Mouse (Mus musculus) hindbrain, postnatal 0 days (tissue): ENCODE results near the gene Slc16a9. TPM values are rescaled to one million over a fixed set of nuclear protein-coding genes. Genes with fewer than 3 reads are reported as not detected.

Experiments used
- ATAC-seq: fragments of 200-750 bp; cut with Nextera tagmentation; 2 replicates; pipeline ENCODE4 v1.8.0; 2017; ENCODE audit warnings: mild to moderate bottlenecking, moderate TSS enrichment, moderate library complexity
- DNase-seq: peaks from one replicate; pipeline ENCODE4 v3.0.0-alpha.2; 2015; ENCODE audit warnings: low spot score
- H3K27ac ChIP-seq: fragments of 300-500 bp; sonication (generic); 2 replicates; pipeline ENCODE4 v1.5.1; 2014; ENCODE audit warnings: mild to moderate bottlenecking
- H3K27me3 ChIP-seq: fragments of 300-500 bp; sonication (generic); 2 replicates; pipeline ENCODE4 v1.6.1; 2014; ENCODE audit warnings: low read length, mixed read lengths; ENCODE audit not compliant: insufficient read depth
- H3K36me3 ChIP-seq: fragments of 300-500 bp; sonication (generic); 2 replicates; pipeline ENCODE4 v1.6.1; 2014; ENCODE audit warnings: low read length, mixed read lengths; ENCODE audit not compliant: insufficient read depth
- H3K4me1 ChIP-seq: fragments of 300-500 bp; sonication (generic); 2 replicates; pipeline ENCODE4 v1.6.1; 2014; ENCODE audit warnings: antibody characterized with exemption, low read length, mixed read lengths; ENCODE audit not compliant: insufficient read depth
- H3K4me2 ChIP-seq: fragments of 300-500 bp; sonication (generic); 2 replicates; pipeline ENCODE4 v1.6.1; 2014; ENCODE audit warnings: low read depth, mild to moderate bottlenecking, low read length, moderate library complexity, mixed read lengths
- H3K4me3 ChIP-seq: fragments of 300-500 bp; sonication (generic); 2 replicates; pipeline ENCODE4 v1.5.1; 2014; ENCODE audit warnings: low read length
- H3K9ac ChIP-seq: fragments of 300-500 bp; sonication (generic); replicated peaks from 2 replicates; pipeline ENCODE4 v1.6.1; 2014; ENCODE audit warnings: mild to moderate bottlenecking, low read length, moderate library complexity, mixed read lengths
- H3K9me3 ChIP-seq: fragments of 300-500 bp; sonication (generic); 2 replicates; pipeline ENCODE4 v1.6.1; 2016; ENCODE audit warnings: low read length, mixed read lengths
- CTCF ChIP-seq: IDR thresholded peaks from 2 replicates; pipeline ENCODE4 v1.5.1; 2016; ENCODE audit warnings: antibody characterized with exemption, control low read depth, low read depth
- whole genome bisulfite sequencing: fragments of 180-500 bp; shearing (Covaris S2); extraction: QIAGEN DNeasy Blood & Tissue Kit; methylation state at CpG from one replicate; pipeline ENCODE4 v1.1.7; 2014; 5-methylcytosine and 5-hydroxymethylcytosine counted together
- polyA plus RNA-seq: library from polyadenylated mRNA; unstranded; fragments of >200 nt; fragmentation: Nextera tagmentation; extraction: Ambion mirVana; gene quantifications from 2 replicates; pipeline ENCODE4 v1.2.1, GENCODE M21; 2015
- total RNA-seq: library from RNA; depleted of rRNA; stranded (reverse); fragments of >200 nt; gene quantifications from 2 replicates; pipeline ENCODE4 v1.2.3, GENCODE M21; 2014

The Slc16a9 gene
- total and polyA plus RNA-seq, 2 experiments from 2014 or later: 4.7 to 11.6 TPM

DNA sequence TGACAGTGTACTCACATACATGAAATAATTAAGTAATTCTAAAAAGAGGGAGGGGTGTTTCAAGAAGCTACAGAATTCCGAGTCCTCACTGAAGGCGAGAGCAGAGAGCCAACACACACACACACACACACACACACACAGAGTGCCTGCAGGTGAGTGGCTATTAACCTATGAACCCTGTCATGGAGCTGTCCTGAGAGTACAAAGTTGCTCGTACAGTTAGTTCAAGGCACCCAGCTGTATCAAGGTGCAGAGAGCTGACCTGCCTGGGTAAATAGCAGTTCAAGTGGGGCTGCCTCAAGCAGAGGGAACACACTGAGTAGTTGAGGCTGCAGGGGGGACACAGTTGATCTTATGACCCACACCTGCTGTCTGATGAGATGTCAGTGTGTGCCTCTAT, 17.2 kb downstream of the Slc16a9 start:
- no peak overlapping the region for H3K4me2 ChIP-seq
- no peak overlapping the region for H3K4me3 ChIP-seq
- ATAC-seq (no peak), DNase-seq (no peak)
- TF ChIP-seq CTCF: no peak
- WGBS: 91% methylated on average over 3 of the region's 3 CpGs
- H3K27me3 ChIP-seq: no peaks in the 10 kb centered on the region
- no peak overlapping the region for H3K27ac ChIP-seq
- no peaks in the 10 kb centered on the region for H3K36me3 ChIP-seq
- H3K4me1 ChIP-seq: no peaks in the 10 kb centered on the region
- no peaks in the 10 kb centered on the region for H3K9me3 ChIP-seq
- no peak overlapping the region for H3K9ac ChIP-seq

DNA sequence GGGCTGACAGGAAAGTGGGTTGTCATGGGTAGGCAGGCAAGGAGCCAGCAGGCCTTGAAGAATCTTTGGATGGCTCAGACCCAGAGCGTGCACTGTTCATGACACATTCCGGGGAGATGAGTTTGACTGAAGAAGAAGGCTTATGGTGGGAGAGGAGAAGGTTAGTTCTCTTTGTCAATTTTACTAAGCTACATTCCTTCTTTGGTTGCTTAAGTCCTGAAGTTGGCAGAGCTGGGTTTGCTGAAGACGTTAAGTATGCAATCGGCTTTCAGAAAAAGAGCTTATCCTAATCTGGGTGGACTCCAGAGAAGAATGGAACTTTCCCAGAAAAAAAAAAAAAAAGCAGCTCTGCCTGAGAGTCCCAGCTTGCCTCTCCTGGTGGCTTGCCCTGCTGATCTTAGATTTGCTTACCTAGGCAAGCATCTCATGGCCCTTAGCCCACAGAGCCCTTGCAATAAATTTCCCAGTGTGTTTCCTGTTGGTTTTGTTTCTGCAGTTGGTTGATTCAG, 18.8 kb downstream of the Slc16a9 start:
- Histone ChIP-seq H3K9me3 (no peaks in the 10 kb centered on the region), H3K4me3 (no peak overlapping the region), H3K27ac (no peak overlapping the region), H3K9ac (no peak overlapping the region), H3K4me2 (no peak overlapping the region), H3K27me3 (no peaks in the 10 kb centered on the region), H3K36me3 (no peaks in the 10 kb centered on the region), H3K4me1 (no peaks in the 10 kb centered on the region)
- TF ChIP-seq CTCF: no peak
- DNase-seq (no peak), ATAC-seq (no peak)
- 59% methylated on average over 4 of the region's 4 CpGs for WGBS

DNA sequence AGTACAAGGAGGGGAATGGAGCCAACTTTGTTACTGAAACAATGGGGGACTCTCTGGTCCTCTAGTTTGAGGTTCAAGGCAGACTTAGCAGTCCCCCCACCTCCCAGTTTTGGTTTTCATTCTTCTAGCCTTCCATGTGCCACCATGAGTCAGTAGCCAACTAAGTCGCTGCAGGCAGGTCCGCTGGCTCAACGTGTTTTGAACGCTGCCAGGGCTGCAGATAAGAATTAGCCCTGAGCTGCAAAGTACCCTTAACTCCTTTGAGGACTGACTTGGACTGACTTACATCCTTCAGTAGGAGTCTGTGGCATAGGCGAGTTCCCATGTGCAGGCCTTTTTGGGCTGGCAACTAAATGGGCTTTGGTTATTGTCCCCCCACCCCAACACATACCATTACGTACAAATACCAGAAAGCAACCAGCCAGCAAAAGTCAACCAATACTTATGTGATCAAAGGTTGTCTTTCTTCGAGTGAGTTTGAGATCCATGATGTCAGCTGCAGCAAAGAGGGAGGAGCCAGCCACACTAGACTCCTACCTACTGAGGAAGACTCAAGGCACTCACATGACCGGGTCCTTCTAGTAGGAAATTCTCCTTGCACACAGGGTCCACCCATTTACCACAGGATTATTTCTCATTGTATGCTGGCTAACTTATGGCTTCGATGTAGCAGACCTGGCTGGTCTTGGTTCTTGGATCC, 19.6 kb downstream of the Slc16a9 start:
- no peaks in the 10 kb centered on the region for H3K4me1 ChIP-seq
- no peak overlapping the region for H3K9ac ChIP-seq
- DNase-seq: no peak
- H3K27ac ChIP-seq: no peak overlapping the region
- H3K9me3 ChIP-seq: no peaks in the 10 kb centered on the region
- H3K4me2 ChIP-seq: no peak overlapping the region
- TF ChIP-seq CTCF: no peak
- WGBS: 77% methylated on average over 9 of the region's 9 CpGs
- no peak for ATAC-seq
- H3K4me3 ChIP-seq: no peak overlapping the region
- H3K36me3 ChIP-seq: no peaks in the 10 kb centered on the region
- no peaks in the 10 kb centered on the region for H3K27me3 ChIP-seq

DNA sequence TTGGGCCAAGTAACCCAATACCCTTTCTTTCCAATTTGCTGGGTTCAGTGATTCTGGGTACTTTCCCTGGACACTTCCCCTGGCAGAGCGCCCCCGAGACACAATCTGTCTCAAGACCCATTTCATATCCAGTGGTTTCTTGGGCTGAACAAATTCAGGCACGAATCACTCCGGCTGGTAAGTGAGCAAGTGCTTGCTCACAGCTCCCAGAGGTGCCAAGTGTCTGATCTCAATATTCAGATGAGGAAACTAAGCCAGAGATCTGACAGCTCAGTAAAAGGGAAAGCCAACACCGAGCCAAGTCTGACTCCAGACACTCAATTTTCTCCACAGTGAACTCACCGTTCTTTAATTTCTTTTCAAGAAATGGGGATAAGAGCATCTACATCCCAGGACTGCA, 21.6 kb downstream of the Slc16a9 start:
- DNase-seq (no peak), ATAC-seq (no peak)
- 73% methylated on average over 6 of the region's 6 CpGs for WGBS
- H3K27me3 ChIP-seq: no peaks in the 10 kb centered on the region
- no peaks in the 10 kb centered on the region for H3K4me1 ChIP-seq
- no peak for TF ChIP-seq CTCF
- H3K9me3 ChIP-seq: no peaks in the 10 kb centered on the region
- no peak overlapping the region for H3K4me3 ChIP-seq
- H3K36me3 ChIP-seq: no peaks in the 10 kb centered on the region
- no peak overlapping the region for H3K27ac ChIP-seq
- no peak overlapping the region for H3K9ac ChIP-seq
- no peak overlapping the region for H3K4me2 ChIP-seq

DNA sequence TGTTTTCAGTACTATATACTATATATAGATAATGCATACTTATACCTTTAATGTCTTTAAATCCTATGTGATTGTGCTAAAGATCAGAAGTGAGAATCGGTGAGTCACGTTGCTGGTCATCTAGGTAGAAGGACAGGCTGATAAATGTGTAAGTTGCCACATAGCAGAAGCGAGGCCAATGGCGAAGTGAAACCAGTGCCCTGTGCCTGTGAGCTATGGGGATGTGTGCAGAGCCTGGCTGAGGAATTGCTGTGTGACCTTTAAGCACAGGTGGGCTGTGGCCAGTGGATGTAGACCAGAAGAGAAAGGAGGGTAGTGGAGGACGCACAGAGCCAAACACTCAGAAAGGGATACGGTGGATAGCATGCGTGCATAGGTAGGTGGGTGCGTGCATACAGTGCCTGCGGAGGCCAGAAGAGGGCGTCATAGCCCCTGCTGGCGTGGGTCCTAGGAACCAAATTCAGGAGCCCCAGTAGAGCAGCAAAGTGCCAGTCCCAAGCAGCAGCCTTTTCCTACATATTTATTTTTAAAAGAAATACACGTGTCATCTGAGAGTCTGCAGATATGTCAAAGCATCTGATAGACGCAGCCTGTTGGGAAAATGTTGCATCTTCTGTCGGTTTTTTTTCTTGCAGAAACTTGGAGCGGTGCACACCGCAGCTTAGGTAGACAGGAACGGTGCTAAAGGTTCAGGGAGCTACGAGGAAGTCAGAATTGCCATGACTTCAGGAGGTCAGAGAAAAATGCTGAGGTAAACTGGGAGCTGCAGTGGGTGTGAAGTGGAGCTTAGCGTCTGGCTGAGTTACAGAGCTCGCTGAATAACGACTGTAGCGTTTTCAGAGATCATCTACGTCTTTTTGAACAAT, 23.9 kb downstream of the Slc16a9 start:
- H3K9ac ChIP-seq: no peak overlapping the region
- DNase-seq (no peak), ATAC-seq (no peak)
- H3K4me2 ChIP-seq: no peak overlapping the region
- no peaks in the 10 kb centered on the region for H3K36me3 ChIP-seq
- H3K27ac ChIP-seq: no peak overlapping the region
- H3K4me3 ChIP-seq: no peak overlapping the region
- no peaks in the 10 kb centered on the region for H3K9me3 ChIP-seq
- no peaks in the 10 kb centered on the region for H3K4me1 ChIP-seq
- peak; percentile 28; the same call in 1 of the 2 replicates for TF ChIP-seq CTCF
- H3K27me3 ChIP-seq: no peaks in the 10 kb centered on the region
- 70% methylated on average over 23 of the region's 23 CpGs for WGBS

DNA sequence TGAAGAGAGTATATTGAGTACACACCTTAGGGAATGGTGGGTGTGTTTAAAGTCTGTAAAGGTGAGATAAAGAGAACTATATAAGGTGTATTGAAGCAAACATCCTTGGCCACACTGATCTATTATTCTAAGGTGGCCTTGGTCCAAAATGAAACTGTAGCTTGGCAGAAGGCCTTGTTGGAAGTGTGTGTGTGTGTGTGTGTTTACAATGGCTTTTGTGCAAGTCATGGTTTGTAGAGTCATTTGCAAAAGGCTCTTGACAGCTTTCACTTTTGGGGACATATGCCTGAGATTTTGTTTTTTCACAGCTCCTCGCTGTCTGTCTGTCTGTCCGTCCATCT, 24.5 kb downstream of the Slc16a9 start:
- no peaks in the 10 kb centered on the region for H3K9me3 ChIP-seq
- H3K4me3 ChIP-seq: no peak overlapping the region
- no peak for TF ChIP-seq CTCF
- DNase-seq: no peak
- no peaks in the 10 kb centered on the region for H3K4me1 ChIP-seq
- WGBS: 70% methylated on average over 2 of the region's 2 CpGs
- H3K27ac ChIP-seq: no peak overlapping the region
- no peaks in the 10 kb centered on the region for H3K36me3 ChIP-seq
- no peak overlapping the region for H3K4me2 ChIP-seq
- ATAC-seq: no peak
- H3K9ac ChIP-seq: no peak overlapping the region
- no peaks in the 10 kb centered on the region for H3K27me3 ChIP-seq

DNA sequence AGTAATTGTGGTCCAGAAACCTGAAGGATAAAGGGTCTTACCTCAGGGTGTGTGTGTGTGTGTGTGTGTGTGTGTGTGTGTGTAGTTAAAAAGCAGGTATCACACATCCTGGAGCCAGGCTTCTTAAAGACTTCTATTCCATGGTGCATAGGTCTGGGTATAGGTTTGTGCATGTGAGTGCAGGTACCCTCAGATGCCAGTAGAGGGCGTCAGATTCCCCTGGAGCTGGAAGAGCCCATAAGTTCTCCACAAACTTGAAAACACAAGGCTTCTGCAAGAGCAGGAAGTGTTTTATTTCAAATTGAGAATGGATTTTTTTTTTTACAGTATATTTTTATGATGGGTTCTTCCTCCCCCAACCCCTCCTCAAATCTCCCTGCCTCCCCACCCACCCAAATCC, 31.8 kb downstream of the Slc16a9 start:
- Histone ChIP-seq H3K9me3 (no peaks in the 10 kb centered on the region), H3K27me3 (no peaks in the 10 kb centered on the region), H3K36me3 (no peaks in the 10 kb centered on the region), H3K4me3 (no peak overlapping the region), H3K27ac (no peak overlapping the region), H3K9ac (no peak overlapping the region), H3K4me1 (no peaks in the 10 kb centered on the region), H3K4me2 (no peak overlapping the region)
- whole genome bisulfite sequencing: 67% methylated on average over 1 of the region's 1 CpGs
- ATAC-seq (no peak), DNase-seq (no peak)
- no peak; the same call in 1 of the 2 replicates for TF ChIP-seq CTCF
